Mouse (Mus musculus) stomach, embryonic 14.5 days (tissue): ENCODE data around the gene 4931429L15Rik. TPM values are rescaled to one million over a fixed set of nuclear protein-coding genes. Genes with fewer than 3 reads are reported as not detected.

ENCODE experiments used
- ATAC-seq: fragments of 200-750 bp; cut with Nextera tagmentation; 2 replicates; pipeline ENCODE4 v1.8.0; 2017; ENCODE audit warnings: low read depth, moderate TSS enrichment; ENCODE audit not compliant: insufficient number of reproducible peaks, insufficient read depth, low FRiP score
- H3K27ac ChIP-seq: fragments of 300-500 bp; sonication (generic); 2 replicates; pipeline ENCODE4 v1.5.1; 2014; ENCODE audit warnings: mild to moderate bottlenecking, low read length, moderate library complexity, mixed read lengths
- H3K27me3 ChIP-seq: fragments of 300-500 bp; sonication (generic); 2 replicates; pipeline ENCODE4 v1.6.1; 2014; ENCODE audit warnings: low read length, control low read depth, mixed read lengths; ENCODE audit not compliant: control insufficient read depth, insufficient read depth
- H3K36me3 ChIP-seq: fragments of 300-500 bp; sonication (generic); 2 replicates; pipeline ENCODE4 v1.6.1; 2014; ENCODE audit warnings: mild to moderate bottlenecking, control low read depth, low read length, moderate library complexity, mixed read lengths; ENCODE audit not compliant: control insufficient read depth, insufficient read depth
- H3K4me1 ChIP-seq: fragments of 300-500 bp; sonication (generic); 2 replicates; pipeline ENCODE4 v1.6.1; 2014; ENCODE audit warnings: low read length, control low read depth, mixed read lengths; ENCODE audit not compliant: control insufficient read depth, insufficient read depth
- H3K4me2 ChIP-seq: fragments of 300-500 bp; sonication (generic); replicated peaks from 2 replicates; pipeline ENCODE4 v1.6.1; 2014; ENCODE audit warnings: low read depth, low read length, control low read depth
- H3K4me3 ChIP-seq: fragments of 300-500 bp; sonication (generic); 2 replicates; pipeline ENCODE4 v1.5.1; 2014; ENCODE audit warnings: low read depth, low read length, control low read depth
- H3K9ac ChIP-seq: fragments of 300-500 bp; sonication (generic); replicated peaks from 2 replicates; pipeline ENCODE4 v1.6.1; 2014; ENCODE audit warnings: low read depth, mild to moderate bottlenecking, control low read depth, low read length, moderate library complexity, mixed read lengths
- H3K9me3 ChIP-seq: fragments of 300-500 bp; sonication (generic); 2 replicates; pipeline ENCODE4 v1.6.1; 2016; ENCODE audit warnings: low read depth, low read length, control low read depth; ENCODE audit not compliant: control insufficient read depth
- WGBS: fragments of 180-500 bp; shearing (Covaris S2); extraction: QIAGEN DNeasy Blood & Tissue Kit; methylation state at CpG from one replicate; pipeline ENCODE4 v1.1.7; 2014; 5-methylcytosine and 5-hydroxymethylcytosine counted together
- polyA plus RNA-seq: library from polyadenylated mRNA; unstranded; fragments of >200 nt; fragmentation: Nextera tagmentation; extraction: Ambion mirVana; gene quantifications from 2 replicates; pipeline ENCODE4 v1.2.1, GENCODE M21; 2014

The 4931429L15Rik gene
- polyA plus RNA-seq, 1 experiment from 2014 or later = not detected

GRCm38 (mm10) chr9:46330586-46330895, 10.8 kb upstream of the 4931429L15Rik start:
- Histone ChIP-seq H3K9me3 (no peaks in the 10 kb centered on the region), H3K4me3 (no peak overlapping the region), H3K4me1 (peaks cover 8% of the 10 kb centered on the region; the same call in 1 of the 2 replicates), H3K36me3 (no peaks in the 10 kb centered on the region), H3K27me3 (0 out of 2 replicates have a peak, but pooled peaks cover 3% of the 10 kb centered on the region), H3K4me2 (no peak overlapping the region), H3K9ac (no peak overlapping the region), H3K27ac (no peak overlapping the region)
- ATAC-seq = no peak
- 53% methylated on average over 6 of the region's 6 CpGs for WGBS

GRCm38 (mm10) chr9:46329801-46330585, 10.2 kb upstream of the 4931429L15Rik start:
- H3K36me3 ChIP-seq = no peaks in the 10 kb centered on the region
- H3K4me1 ChIP-seq = peaks cover 8% of the 10 kb centered on the region; the same call in 1 of the 2 replicates
- no peak overlapping the region for H3K4me3 ChIP-seq
- ATAC-seq = no peak
- no peak overlapping the region for H3K27ac ChIP-seq
- H3K9ac ChIP-seq = no peak overlapping the region
- H3K9me3 ChIP-seq = no peaks in the 10 kb centered on the region
- peak overlapping the region; percentile 65; the same call in 1 of the 2 replicates for H3K4me2 ChIP-seq
- 23% methylated on average over 24 of the region's 24 CpGs for WGBS
- H3K27me3 ChIP-seq = 0 out of 2 replicates have a peak, but pooled peaks cover 3% of the 10 kb centered on the region

- WGBS = 5% methylated on average over 19 of the region's 19 CpGs
- no peak for ATAC-seq
- peak overlapping the region; percentile 65 for H3K4me2 ChIP-seq
- peaks cover 8% of the 10 kb centered on the region; the same call in 1 of the 2 replicates for H3K4me1 ChIP-seq
- peak overlapping the region; percentile 4 for H3K9ac ChIP-seq
- peak overlapping the region; percentile 22 for H3K4me3 ChIP-seq
- H3K27ac ChIP-seq = peak overlapping the region; percentile 21
- no peaks in the 10 kb centered on the region for H3K36me3 ChIP-seq
- H3K27me3 ChIP-seq = 0 out of 2 replicates have a peak, but pooled peaks cover 3% of the 10 kb centered on the region
- H3K9me3 ChIP-seq = no peaks in the 10 kb centered on the region
Measured at GRCm38 (mm10) chr9:46329250-46329648, 9.5 kb upstream of the 4931429L15Rik start.

- H3K27me3 ChIP-seq = 0 out of 2 replicates have a peak, but pooled peaks cover 3% of the 10 kb centered on the region
- H3K9me3 ChIP-seq = no peaks in the 10 kb centered on the region
- H3K27ac ChIP-seq = peak overlapping the region; percentile 21
- 7% methylated on average over 30 of the region's 30 CpGs for WGBS
- ATAC-seq = no peak
- H3K36me3 ChIP-seq = no peaks in the 10 kb centered on the region
- H3K9ac ChIP-seq = peak overlapping the region; percentile 4
- peaks cover 8% of the 10 kb centered on the region; the same call in 1 of the 2 replicates for H3K4me1 ChIP-seq
- peak overlapping the region; percentile 65 for H3K4me2 ChIP-seq
- peak overlapping the region; percentile 22 for H3K4me3 ChIP-seq
Measured at GRCm38 (mm10) chr9:46328572-46329249, 8.9 kb upstream of the 4931429L15Rik start.

- Histone ChIP-seq H3K4me3 (peak overlapping the region; percentile 22; the same call in 1 of the 2 replicates), H3K36me3 (no peaks in the 10 kb centered on the region), H3K27ac (no peak overlapping the region), H3K9ac (peak overlapping the region; percentile 4; the same call in 1 of the 2 replicates), H3K4me1 (peaks cover 8% of the 10 kb centered on the region; the same call in 1 of the 2 replicates), H3K9me3 (no peaks in the 10 kb centered on the region), H3K4me2 (peak overlapping the region; percentile 65), H3K27me3 (0 out of 2 replicates have a peak, but pooled peaks cover 3% of the 10 kb centered on the region)
- 72% methylated on average over 25 of the region's 25 CpGs for WGBS
- ATAC-seq = no peak
Measured at GRCm38 (mm10) chr9:46327706-46328571, 8.2 kb upstream of the 4931429L15Rik start.

- Histone ChIP-seq H3K9me3 (no peaks in the 10 kb centered on the region), H3K4me2 (no peak overlapping the region), H3K9ac (no peak overlapping the region), H3K27me3 (0 out of 2 replicates have a peak, but pooled peaks cover 3% of the 10 kb centered on the region), H3K4me1 (peaks cover 8% of the 10 kb centered on the region; the same call in 1 of the 2 replicates), H3K36me3 (no peaks in the 10 kb centered on the region), H3K27ac (no peak overlapping the region), H3K4me3 (no peak overlapping the region)
- ATAC-seq = no peak
- WGBS = 92% methylated on average over 11 of the region's 11 CpGs
Measured at GRCm38 (mm10) chr9:46326694-46327405, 7.1 kb upstream of the 4931429L15Rik start.

- H3K9ac ChIP-seq = no peak overlapping the region
- H3K27me3 ChIP-seq = no peaks in the 10 kb centered on the region
- no peak overlapping the region for H3K27ac ChIP-seq
- H3K9me3 ChIP-seq = no peaks in the 10 kb centered on the region
- H3K4me2 ChIP-seq = no peak overlapping the region
- no peaks in the 10 kb centered on the region for H3K36me3 ChIP-seq
- H3K4me1 ChIP-seq = no peaks in the 10 kb centered on the region
- no peak overlapping the region for H3K4me3 ChIP-seq
- no peak for ATAC-seq
- 86% methylated on average over 2 of the region's 2 CpGs for WGBS
Measured at GRCm38 (mm10) chr9:46320461-46320860, 675 bp upstream of the 4931429L15Rik start.
